Mouse (Mus musculus) T-helper 2 cell (primary cell): ENCODE data around the gene Cldnd1.

Source experiments
- in situ Hi-C: fragments of 300-600 bp; cut with MboI, MseI; formaldehyde crosslinking; loops from one replicate; pipeline ENCODE4 v1.15.1; 2025; ENCODE audit warnings: high pct_unique_total_duplicates

The Cldnd1 gene

DNA sequence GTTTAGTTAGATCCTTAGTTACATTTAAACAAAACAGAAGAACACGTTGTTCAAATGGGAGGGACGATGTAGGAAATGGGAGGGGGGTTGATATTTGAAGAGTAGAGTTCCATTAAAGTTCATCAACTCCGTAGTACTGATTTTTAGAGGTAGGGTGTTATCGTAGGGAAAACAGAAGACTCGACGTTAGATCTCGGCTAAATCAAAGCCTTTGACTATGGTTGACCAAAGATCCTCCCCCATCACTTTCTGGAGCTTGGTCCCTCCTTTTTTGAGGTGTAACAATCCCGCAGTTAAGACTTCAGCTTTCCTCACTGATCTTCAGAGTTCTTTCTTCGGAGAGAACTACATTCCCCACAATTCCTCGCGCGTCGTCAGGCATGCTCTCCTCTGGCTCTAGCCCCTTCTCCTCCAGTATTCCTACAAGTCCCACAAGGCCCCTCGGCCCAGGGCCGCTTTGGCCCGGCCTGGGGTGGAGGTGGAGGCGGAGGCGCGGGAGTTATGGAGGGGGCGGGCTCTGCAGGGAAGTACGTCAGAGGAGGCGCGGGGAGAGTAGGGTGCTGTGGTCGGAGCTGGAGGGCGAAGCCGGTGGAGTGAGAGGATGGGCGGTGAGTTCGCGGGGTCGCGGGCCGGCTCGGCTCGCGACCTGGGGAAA is at the start of gene Cldnd1:
Cldnd1 (plus strand) TSS at position 434 of the 655 bp plus-strand sequence.
- in situ Hi-C loops = loop anchor here (5.0 kb wide), 1 partner anchor 60 kb away; no protein-coding TSS in a partner anchor

DNA sequence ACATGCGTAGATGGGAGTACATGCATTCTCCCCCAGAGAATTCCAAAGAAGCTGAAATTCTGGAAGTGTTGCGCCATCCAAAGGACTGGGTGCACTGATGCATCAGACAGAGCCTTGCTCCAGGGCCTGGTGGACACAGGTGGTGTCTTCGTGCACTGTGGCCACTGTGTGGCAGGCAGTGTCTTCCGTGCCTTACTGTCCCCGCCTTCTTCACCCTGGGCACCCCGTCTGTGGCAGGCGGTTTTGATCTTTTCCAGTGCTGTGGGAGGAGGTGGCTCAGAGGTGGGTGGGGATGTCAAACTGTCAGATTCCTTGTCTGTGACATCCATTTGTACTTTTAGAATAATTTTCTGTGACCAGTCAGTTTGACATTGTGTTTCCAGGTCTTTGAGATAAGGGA is 49.0 kb upstream of the Cldnd1 start:
- in situ Hi-C loops = no loop called here

DNA sequence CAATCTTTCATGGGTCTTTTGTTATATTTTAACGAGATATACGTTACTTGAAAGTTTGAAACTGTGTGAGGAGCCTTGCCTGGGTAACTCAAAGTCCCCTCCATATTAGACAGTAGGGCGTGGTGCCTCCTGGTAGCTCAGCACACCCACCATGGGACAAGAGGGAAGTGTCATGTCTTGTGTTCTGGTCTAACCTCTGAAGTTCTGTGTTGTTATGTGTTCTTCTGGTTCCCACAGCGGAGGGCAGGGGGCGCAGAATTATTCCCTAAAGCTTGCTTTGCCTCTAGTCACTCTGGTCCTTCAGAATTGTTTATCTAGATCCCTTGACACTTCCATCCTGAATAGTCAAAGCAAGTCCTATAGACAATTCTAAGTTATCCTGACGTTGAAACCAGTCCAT is 45.7 kb upstream of the Cldnd1 start:
- in situ Hi-C loops = no loop called here

DNA sequence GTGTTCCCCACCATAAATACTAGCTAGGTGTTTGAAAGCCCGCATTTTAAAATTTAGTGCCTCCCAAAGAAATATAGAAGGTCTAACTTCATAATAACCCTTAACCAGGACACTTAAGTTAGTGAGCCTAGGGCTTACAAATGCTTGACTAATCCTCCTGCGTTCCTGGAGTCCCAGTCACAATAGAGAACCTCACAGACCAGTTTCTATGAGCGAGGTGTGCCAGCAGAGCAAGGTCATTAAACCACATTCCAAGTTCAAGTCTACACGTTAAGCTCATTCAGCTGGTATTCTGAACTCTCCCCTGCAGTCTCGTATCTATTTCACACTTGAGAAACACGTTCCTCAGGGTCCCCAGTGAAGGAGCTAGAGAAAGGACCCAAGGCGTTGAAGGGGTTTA is 44.8 kb upstream of the Cldnd1 start:
- in situ Hi-C loops = no loop called here

DNA sequence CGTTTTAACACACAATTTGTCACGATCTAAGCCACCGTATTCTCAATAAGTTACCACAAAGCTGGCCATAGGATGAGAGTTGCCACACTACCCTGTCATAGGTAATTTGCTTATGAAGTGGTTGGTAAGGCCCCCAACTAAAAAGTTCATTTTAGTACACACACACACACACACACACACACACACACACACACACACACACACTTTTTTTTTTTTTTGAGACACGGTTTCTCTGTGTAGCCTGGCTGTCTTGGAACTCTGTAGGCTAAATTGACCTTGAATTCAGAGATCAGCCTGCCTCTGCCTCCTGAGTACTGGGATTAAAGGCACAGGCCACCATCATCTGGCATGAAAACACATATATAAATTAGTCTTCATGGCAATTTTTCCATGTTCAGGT is 43.8 kb upstream of the Cldnd1 start:
- in situ Hi-C loops = no loop called here

DNA sequence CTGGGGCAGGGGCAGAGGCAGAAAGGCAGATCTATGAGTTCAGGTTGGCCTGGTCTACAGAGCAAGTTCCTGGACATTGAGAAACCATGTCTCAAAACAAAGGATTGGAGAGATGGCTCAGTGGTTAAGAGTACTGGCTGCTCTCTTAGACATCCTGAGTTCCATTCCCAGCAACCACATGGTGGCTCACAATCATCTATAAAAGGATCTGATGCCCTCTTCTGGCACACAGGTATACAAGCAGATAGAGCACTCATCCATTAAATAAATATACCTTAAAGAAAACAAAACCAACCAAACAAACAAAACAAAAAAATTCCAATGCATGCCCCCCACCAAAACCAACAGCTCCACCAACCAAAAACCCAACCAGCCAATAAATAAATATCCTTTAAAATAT is 43.2 kb upstream of the Cldnd1 start:
- in situ Hi-C loops = no loop called here

DNA sequence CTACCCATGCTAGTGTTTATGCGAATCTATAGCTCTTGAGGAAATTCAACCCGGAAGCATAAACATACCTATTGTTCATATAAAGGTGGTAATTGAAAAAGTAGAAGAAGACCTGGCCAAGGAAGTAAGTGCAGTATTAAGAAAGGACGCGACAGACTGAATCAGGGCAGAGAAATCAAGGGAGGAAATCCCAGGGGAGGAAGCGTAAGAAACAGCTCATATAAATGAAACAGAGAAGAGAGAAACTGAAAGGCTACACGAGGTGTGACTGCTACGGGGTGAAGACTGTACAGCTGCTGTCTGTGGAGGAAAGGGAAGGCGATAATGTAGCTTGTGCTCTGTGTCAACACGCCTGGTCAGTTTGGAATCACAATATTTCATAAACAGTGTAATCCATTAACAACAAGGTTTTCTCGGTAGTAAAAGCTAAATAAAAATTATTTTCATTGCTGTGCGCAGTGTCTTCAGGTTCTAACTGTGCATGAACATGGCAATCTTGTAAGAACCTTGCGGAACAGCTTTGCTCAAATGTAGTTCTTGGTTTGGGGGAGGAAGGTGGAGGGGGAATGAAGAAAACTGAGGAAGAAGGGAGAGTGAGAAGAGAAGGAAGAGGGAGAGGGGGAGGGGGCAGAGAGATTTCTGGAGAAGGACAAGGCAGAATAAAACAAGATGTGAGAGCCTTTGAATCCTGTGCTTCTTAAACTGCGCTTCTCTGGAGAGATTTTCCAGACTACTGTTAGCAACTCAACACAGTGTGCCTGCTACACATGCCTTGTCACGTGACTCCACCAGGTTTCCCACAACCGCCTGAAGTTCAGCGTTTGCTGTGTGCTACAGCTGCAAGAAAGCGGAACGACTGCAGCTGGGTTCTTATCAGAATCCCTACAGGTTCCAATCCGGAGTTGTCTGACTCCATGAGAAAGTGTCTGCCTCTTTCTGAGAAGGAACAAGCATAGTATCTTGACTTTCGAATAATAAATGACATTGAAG is 41.9 kb upstream of the Cldnd1 start:
- in situ Hi-C loops = no loop called here

DNA sequence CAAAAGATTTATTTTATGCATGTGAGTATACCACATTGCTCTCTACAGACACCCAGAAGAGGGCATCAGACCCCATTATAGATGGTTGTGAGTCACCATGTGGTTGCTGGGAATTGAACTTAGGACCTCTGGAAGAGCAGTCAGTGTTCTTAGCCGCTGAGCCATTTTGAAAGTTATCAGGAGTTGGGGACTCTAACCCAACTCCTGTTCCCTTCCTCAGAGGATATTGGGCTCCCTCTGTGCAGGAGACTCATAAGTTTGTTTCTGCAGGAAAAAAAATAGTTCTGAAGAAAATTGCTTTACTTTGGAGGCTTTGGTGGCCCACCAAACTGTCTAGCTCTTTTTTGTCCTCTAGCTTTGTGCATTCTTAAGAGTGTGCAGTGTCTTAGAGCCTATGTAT is 39.2 kb upstream of the Cldnd1 start:
- in situ Hi-C loops = no loop called here

DNA sequence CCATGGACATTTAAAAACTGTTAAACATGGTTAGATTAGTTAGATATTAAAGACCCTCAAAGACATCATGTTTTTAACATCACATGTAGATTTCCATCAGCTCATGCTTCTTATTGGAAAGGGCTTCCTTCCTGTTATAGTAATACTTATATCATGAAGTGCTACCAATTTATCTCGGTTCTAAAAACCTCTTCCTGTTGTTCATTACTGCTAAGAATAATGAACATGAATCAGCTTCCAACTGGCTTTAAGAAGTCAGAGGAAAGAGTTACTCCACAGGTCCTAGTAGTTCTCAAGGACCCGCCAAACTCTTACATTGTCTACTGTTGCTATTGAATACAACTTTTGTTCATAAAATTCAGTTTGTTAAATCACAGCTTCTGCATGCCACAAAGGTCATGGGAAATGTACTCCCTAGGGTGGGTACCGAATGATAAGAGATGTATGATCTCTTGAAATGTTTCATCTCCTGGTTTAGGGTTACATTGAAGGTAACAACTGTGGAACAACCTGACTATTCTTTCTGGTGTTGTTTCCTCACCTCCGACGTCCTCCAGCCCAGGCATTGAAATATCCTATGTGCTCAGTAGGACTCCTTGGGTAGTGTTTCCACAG is 38.0 kb upstream of the Cldnd1 start:
- in situ Hi-C loops = no loop called here

DNA sequence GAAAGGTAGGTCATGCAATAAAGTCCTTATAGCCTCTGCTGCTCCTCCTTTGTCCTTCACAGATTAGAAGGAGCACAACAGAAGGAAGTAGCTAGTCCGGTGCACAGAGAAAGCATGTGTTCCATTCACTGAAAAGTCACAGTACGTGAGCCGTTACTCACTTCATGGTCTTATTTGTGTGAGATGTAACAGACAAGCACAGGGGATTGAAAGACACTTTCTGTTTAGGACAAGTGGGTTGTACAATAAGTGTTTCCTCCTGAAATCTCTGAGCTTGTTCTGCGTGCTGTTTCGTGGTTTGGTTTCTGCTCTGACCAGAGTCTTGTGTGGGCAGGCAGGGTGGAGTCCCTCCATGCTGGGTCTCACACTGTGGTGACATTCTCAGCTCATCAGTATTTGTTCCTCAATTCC is 37.4 kb upstream of the Cldnd1 start:
- in situ Hi-C loops = no loop called here

DNA sequence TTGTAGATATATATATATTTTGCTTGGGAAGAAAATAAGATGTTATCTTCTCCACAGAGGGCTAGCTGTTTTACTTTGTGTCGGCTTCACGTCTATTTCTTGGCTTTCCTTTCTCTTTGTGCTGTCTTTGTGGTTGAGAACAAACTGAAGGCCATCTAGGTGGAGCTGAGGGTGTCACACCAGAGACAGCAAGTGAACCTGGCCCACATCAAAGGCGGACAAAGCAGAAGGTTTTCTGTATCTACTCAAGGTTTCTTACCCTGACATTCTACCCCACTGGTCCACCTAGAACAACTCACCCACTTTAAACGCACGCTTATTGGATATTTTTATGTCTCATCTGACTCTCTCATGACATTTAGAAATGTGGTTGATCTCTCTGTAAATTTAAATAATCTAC is 33.6 kb upstream of the Cldnd1 start:
- in situ Hi-C loops = no loop called here

DNA sequence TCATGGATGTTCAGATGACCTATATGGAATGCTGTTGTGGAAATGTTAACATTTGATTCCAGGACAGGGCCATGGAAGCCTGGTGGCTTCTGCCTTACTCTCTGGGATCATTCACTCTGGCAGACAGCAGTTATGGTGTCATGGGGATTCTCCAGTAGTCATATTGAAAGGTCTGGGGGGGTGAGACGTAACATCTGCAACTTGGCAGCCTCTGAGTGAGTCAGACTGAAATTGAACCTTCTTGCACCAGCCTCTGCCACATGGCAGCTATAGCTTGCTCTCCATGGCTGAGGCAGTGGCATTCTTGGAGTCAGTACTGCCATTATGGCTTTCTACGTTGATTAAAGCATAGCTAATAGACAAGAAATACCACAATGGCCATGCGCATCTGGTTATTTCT is 30.9 kb upstream of the Cldnd1 start:
- in situ Hi-C loops = no loop called here

DNA sequence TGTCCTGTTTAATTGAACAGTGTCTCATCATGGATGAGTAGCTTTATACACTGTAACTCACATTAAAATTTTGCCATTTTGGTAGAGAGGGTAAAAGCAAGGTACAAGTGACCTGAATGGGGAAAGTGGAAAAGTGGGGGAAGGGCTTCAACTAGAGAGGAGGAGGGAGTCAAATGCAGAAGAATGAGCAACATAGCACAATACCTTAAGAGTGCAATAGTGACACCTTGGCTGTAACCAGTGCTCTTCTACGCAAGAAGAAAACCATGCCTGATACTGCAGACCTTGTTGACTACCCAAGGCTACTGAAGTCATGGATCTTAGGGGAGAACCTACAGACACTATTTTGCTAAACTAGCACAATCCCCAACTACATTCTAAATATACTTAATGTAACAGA is 30.4 kb upstream of the Cldnd1 start:
- in situ Hi-C loops = no loop called here

DNA sequence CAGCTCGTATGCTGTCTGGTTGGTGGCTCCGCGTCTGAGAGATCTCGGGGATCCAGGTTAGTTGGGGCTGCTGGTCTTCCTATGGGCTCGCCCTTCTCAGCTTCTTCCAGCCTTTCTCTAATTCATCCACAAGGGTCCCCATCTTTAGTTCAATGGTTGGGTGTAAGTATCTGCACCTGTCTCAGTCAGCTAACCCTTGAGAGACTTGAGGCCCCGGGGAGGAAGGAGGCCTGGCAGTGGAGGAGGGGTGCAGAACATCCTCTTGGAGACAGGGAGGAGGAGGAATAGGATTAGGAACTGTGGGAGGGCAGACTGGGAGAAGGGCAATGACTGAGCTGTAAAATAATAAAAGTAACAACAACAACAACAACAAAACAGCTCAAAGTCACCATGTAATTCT is 27.5 kb upstream of the Cldnd1 start:
- in situ Hi-C loops = loop anchor here (10.0 kb wide), 1 partner anchor 775 kb away; the partner anchor contains the start of gene Riox2

DNA sequence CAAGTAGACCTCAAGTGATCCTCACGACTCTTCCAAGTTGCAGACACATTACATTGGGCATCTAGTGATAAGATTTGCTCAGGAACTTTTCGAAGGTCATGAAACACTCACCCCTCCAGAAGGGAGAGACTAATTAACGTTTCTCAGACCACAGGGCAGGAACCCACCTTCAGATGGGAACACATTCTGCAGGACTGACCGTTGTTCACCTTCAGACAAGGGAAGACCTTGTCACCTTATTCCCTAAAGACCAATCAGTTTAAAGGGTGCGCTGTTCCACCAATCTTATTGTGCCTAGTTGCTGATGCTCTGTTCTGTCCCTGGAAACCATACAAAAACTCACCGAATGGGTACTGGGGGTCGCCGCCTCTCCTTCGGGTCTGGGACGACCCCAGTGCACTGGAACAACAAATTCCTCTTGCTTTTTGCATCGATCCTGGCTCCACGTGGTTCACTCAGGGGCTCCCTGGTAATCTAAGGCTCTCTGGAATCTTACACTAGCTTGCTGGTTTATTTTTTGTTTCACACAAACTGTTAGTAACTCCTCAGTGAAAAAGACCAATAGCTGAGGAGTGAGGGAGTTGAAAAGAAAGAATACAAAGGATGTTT is 26.8 kb upstream of the Cldnd1 start:
- in situ Hi-C loops = loop anchor here (10.0 kb wide), 1 partner anchor 774 kb away; the partner anchor contains the start of gene Riox2

DNA sequence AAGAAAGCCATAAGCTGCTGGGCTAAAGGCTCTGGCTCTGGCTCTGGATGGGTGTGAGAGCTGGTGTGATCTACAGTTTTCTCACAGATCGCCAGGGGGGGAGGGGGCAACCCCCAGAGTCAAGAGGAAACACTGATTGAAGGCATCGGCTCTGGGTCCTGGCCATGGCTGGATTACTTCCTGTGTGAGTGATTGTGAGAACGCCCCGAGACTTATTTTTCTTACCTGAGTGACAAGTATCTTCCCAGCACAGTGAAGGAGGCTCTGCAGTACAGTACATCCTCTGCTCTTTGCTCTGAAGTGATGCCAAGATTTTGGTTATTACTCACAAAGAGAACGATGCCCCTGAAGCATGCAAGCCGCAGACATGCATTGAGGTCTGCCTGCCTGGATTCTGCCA is 25.9 kb upstream of the Cldnd1 start:
- in situ Hi-C loops = loop anchor here (10.0 kb wide), 1 partner anchor 773 kb away; the partner anchor contains the start of gene Riox2

DNA sequence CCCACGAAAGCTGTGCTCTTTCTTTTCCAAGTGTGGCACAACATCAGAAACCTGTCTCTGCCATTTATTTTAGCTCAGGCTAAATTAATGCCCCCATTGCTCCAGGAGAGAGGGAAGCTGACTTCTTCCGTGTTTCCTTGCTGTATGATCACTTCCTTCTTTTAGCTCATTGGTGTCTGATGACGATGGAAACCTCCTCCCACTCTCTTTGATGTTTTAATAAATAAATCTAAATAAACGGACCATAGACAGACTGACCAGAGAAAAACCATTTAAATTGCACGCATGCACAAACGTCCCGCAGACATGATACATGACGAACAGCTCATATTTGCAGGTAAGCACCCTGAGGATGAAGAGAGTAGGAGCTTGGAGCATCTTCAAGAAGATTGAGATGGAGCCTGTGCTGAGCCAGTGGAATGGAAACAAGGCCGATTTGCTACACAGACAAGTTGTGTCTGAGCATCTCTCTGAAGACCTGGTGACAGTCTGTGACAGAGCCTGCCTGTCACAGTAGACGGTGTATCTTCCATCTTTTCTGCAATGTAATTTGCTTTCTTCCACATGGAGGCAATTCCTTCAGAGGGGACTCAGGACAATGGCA is 25.3 kb upstream of the Cldnd1 start:
- in situ Hi-C loops = loop anchor here (10.0 kb wide), 1 partner anchor 772 kb away; the partner anchor contains the start of gene Riox2

DNA sequence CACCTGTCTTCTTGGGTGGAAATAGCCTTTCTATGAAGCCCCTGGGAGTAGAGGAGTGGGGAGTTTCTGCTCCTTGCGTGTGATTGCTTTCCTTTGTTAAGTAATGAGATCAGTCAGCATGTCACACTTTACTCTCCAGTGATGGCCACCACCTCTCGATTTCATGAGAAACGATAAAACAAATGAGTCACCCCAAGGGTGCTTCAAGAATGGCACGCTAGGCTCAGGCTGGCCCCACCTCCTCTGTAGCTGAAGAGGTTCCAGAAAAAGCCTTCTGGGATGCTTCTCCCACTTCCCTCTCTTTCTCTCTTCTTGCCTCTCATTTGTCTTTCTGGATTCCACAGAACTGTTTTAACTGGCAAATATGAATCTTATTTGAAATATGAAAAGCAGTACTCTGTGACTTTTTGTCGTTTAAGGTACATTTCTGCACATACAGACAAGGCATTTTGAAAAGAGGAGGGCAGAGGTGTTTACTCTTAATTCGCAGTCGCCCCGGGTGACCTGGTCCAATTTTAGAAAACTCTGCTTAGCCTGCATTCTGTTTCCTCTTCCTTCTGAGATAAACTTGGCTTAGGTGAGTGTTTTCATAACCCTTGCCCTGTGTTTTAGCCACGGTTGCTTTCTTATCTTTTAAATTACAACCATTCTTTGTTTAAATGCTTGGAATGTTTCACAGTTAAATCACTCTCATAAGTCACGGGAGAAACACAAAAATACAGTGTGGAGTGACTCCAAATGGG is 24.2 kb upstream of the Cldnd1 start:
- in situ Hi-C loops = loop anchor here (10.0 kb wide), 1 partner anchor 771 kb away; the partner anchor contains the start of gene Riox2

DNA sequence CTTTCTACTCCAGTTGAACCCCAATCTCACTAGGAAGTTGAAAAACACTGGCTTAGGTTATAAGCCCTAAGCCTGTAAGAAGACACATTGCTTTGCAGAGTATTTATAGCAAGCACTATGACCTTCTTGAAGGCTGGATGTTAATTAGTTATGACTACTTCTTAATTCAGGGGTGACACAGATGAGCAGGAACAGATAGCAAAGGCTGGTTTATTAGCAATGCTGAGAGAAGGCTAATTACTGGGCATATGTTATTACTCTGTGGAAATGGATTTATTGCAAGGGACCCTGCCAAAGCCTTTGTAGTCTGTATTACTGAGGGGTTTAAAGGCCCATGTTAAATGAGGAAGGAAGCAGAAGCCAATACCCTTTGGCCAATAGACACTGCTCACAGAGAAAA is 22.7 kb upstream of the Cldnd1 start:
- in situ Hi-C loops = loop anchor here (10.0 kb wide), 1 partner anchor 770 kb away; the partner anchor contains the start of gene Riox2

DNA sequence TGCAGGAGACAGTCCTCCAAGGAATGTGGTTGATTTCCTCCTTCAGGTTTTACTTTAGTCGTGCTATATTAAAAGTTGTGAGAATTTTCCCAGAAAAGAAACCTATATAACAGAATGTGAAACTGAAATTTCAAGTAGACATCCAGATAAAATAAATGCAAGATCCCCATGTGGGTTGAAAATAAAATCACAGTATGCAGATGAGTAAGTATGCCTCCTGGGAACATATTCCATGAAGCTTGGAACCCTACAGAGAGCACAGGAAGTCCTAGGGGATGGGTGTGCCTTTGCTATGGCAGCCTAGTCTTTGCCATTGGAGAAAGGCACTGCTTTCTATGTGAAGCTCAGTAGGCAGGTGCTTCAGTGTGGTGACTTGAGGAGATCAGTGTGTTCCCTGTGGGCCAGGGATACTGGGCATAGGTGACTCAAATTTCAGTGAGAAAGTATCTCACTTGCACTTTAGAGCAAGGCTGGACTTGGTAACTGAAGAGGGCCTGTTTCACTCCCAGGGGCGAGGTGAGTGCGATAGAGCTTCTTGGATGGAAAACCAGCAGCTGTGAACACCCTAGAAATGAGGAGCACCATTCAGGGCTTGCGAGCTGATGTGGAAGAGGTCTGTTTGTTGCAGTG is 20.3 kb upstream of the Cldnd1 start:
- in situ Hi-C loops = loop anchor here (10.0 kb wide), 1 partner anchor 767 kb away; the partner anchor contains the start of gene Riox2
